Mouse (Mus musculus) E14TG2a.4 (cell line): ENCODE measurements around the gene Spryd3.

Experiments used
- CTCF ChIP-seq: conservative IDR thresholded peaks from 2 replicates; pipeline ENCODE4 v1.5.1; 2014; ENCODE audit warnings: low read length
- NANOG ChIP-seq: IDR thresholded peaks from 2 replicates; pipeline ENCODE4 v1.6.1; 2014; ENCODE audit warnings: borderline replicate concordance, low read length, mixed read lengths
- POU5F1 ChIP-seq: IDR thresholded peaks from 2 replicates; pipeline ENCODE4 v1.6.1; 2014; ENCODE audit warnings: low read length, borderline replicate concordance

DNA sequence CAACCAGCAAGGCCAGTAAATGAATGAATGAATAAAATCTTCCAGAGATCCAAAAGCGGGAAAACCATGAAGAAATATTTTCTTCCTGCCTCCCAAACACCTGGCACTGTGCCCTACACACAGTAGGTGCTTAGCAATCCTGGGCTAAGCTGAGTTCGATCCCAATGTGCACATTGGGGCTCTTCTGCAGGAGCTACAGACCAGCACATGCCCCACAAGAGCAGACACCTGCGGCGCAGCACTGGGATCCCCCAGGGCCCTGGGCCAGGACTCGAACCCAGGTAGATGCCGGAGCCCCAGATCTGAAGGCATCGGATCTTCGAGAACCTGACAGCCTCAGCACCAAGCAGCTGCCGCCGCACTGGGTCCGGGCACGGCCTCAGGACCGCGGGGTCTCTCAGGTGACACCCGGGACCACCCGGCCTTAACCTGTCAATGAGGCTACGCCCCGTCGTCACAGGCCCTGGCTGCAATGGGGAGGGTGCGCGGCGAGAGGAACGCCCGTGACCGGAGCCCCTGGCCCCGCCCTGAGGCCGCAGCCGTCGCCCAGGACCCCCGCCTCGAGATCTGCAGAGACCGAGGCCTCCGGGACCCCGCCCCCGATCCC, 409 bp downstream of the Spryd3 start:
- TF ChIP-seq CTCF (no peak), POU5F1 (no peak), NANOG (no peak)
